Mouse (Mus musculus) embryo, embryonic 9.5 days (tissue): ENCODE results near the gene Tepsin.

ENCODE experiments used
- DNase-seq: peaks from one replicate; pipeline ENCODE4 v3.0.0-alpha.2; 2017; ENCODE audit errors: extremely low spot score

Gene Tepsin

GRCm38 (mm10) chr11:120098588-120099511, at the start of gene Tepsin, which contains the start of gene Ndufaf8:
Gene Tepsin (minus strand): TSS chr11:120098731.
Gene Ndufaf8 (plus strand): TSS chr11:120098928.
- peak; percentile 100 for DNase-seq

GRCm38 (mm10) chr11:120143708-120144497, 45.4 kb upstream of the Tepsin start:
- DNase-seq, result no peak

- DNase-seq, result no peak
Measured at GRCm38 (mm10) chr11:120142601-120143051, 44.1 kb upstream of the Tepsin start.

GRCm38 (mm10) chr11:120140255-120140654, 41.7 kb upstream of the Tepsin start:
- no peak for DNase-seq

GRCm38 (mm10) chr11:120139309-120139731, 40.8 kb upstream of the Tepsin start:
- no peak for DNase-seq

GRCm38 (mm10) chr11:120137625-120138004, 39.1 kb upstream of the Tepsin start:
- DNase-seq, result no peak

GRCm38 (mm10) chr11:120136796-120137624, 38.5 kb upstream of the Tepsin start:
- DNase-seq, result no peak

GRCm38 (mm10) chr11:120136195-120136594, 37.7 kb upstream of the Tepsin start:
- no peak for DNase-seq

- no peak for DNase-seq
Measured at GRCm38 (mm10) chr11:120134847-120135530, 36.5 kb upstream of the Tepsin start.

GRCm38 (mm10) chr11:120134148-120134547, 35.6 kb upstream of the Tepsin start:
- no peak for DNase-seq

- no peak for DNase-seq
Measured at GRCm38 (mm10) chr11:120129281-120129680, 30.8 kb upstream of the Tepsin start.

- DNase-seq, result no peak
Measured at GRCm38 (mm10) chr11:120126845-120127244, 28.3 kb upstream of the Tepsin start.

- DNase-seq, result no peak
Measured at GRCm38 (mm10) chr11:120122126-120122525, 23.6 kb upstream of the Tepsin start.

- peak; percentile 44 for DNase-seq
Measured at GRCm38 (mm10) chr11:120120642-120121420, 22.3 kb upstream of the Tepsin start.

GRCm38 (mm10) chr11:120119936-120120541, 21.5 kb upstream of the Tepsin start:
- DNase-seq, result no peak

GRCm38 (mm10) chr11:120119108-120119507, 20.6 kb upstream of the Tepsin start:
- no peak for DNase-seq

- no peak for DNase-seq
Measured at GRCm38 (mm10) chr11:120117626-120118025, 19.1 kb upstream of the Tepsin start.

GRCm38 (mm10) chr11:120114488-120115215, 16.1 kb upstream of the Tepsin start:
- no peak for DNase-seq

GRCm38 (mm10) chr11:120112136-120112535, 13.6 kb upstream of the Tepsin start:
- no peak for DNase-seq
